Mouse (Mus musculus): ENCODE data around the gene Shank2. TPM values are rescaled to one million over a fixed set of nuclear protein-coding genes. Genes with fewer than 3 reads are reported as not detected.
A peak's percentile ranks its signal among the peaks of the same experiment; 100 is the strongest.

Shank2 gene
- polyA plus RNA-seq, 1 experiment from 2014 or later: 0.69 TPM

DNA sequence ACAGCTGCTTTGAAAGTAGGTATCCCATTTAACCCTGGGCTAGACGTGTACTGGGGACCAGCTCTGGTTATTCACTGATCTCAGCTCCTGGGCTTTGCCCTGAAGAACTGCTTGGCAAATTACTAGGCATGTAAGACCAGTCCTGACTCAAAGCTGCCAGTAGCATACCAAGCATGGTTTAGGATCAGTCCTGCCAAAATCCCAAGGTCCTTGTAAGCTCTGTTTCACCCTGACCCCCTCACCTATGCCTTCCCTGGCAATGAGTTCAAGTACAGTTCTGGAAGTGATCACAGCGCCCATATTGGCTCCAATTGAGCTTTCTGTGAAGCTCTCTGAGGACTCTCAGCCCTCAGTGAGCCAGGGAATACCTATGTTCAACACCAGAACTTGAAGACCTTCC is 136.7 kb downstream of the Shank2 start:
- TF ChIP-seq EP300 (optimal IDR thresholded peaks at IDR 0.05) (no peak), CTCF (IDR thresholded peaks at IDR 0.05; ENCODE audit: low read depth) (no peak)
- no peak for ATAC-seq (ENCODE audit: low FRiP score, low TSS enrichment)
- Histone ChIP-seq H3K4me1 (replicated peaks; ENCODE audit: control insufficient read depth, insufficient read depth) (no peaks in the 10 kb centered on the region), H3K9ac (ENCODE audit: low read length) (no peak overlapping the region), H3K9me3 (ENCODE audit: control insufficient read depth, low read length) (no peaks in the 10 kb centered on the region), H3K27me3 (ENCODE audit: control insufficient read depth, insufficient read depth, low read length) (no peaks in the 10 kb centered on the region), H3K4me3 (ENCODE audit: low read depth, low read length) (no peak overlapping the region), H3K4me2 (replicated peaks; ENCODE audit: low read depth) (no peak overlapping the region), H3K36me3 (ENCODE audit: control insufficient read depth, insufficient read depth, low read length) (no peaks in the 10 kb centered on the region), H3K27ac (replicated peaks) (no peak overlapping the region)
- 62% methylated on average over 2 of the region's 2 CpGs for WGBS
- no peak for DNase-seq (ENCODE audit: low spot score)

DNA sequence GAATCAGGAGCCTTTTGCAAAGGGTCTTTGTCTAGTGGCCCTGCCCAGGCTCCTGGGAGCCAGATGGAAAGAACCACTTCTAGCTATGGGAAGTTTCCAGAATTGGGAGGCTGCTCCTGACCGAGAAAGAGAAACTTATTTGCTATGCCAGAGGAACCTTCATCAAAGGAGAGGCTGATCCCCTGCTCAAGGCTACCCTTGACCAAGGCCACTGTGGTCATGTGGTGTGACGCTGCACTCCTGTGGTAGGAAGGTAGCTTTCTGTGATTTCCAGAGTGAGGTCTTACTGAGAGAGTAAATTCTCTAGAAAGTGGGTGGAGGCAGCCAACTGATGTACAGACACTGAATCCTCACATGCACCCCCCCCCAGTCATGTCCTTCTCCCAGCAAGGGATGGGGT is 138.0 kb downstream of the Shank2 start:
- Histone ChIP-seq H3K9me3 (ENCODE audit: control insufficient read depth, low read length) (no peaks in the 10 kb centered on the region), H3K4me3 (ENCODE audit: low read depth, low read length) (no peak overlapping the region), H3K4me1 (replicated peaks; ENCODE audit: control insufficient read depth, insufficient read depth) (no peaks in the 10 kb centered on the region), H3K27me3 (ENCODE audit: control insufficient read depth, insufficient read depth, low read length) (no peaks in the 10 kb centered on the region), H3K9ac (ENCODE audit: low read length) (no peak overlapping the region), H3K27ac (replicated peaks) (no peak overlapping the region), H3K4me2 (replicated peaks; ENCODE audit: low read depth) (no peak overlapping the region), H3K36me3 (ENCODE audit: control insufficient read depth, insufficient read depth, low read length) (no peaks in the 10 kb centered on the region)
- DNase-seq (ENCODE audit: low spot score) (no peak), ATAC-seq (ENCODE audit: low FRiP score, low TSS enrichment) (no peak)
- 70% methylated on average over 2 of the region's 2 CpGs for WGBS
- TF ChIP-seq EP300 (optimal IDR thresholded peaks at IDR 0.05): no peak
- TF ChIP-seq CTCF (IDR thresholded peaks at IDR 0.05; ENCODE audit: low read depth): 0 out of 2 replicates have a peak, but pooled peaks have one; percentile 7

DNA sequence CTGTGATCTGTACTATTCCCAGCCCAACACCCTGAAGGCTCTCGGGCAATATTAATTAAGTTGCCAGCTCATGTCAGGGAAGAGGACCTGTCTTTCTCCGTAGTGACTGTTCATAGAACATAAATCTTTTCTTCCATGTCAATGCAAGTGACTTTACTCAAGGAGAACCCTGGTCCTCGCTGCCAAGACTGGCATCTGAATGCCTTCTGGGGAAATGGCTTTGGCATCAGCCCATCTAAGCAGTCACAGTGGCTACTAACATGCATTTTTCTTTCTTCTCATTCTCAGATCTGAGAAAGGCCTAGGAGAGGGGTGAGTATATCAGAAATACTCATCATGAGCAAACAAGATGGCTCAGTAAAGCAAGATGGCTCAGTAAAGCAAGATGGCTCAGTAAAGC is 138.7 kb downstream of the Shank2 start:
- no peaks in the 10 kb centered on the region for H3K4me1 ChIP-seq (replicated peaks; ENCODE audit: control insufficient read depth, insufficient read depth)
- ATAC-seq (ENCODE audit: low FRiP score, low TSS enrichment): no peak
- 75% methylated on average over 3 of the region's 3 CpGs for WGBS

DNA sequence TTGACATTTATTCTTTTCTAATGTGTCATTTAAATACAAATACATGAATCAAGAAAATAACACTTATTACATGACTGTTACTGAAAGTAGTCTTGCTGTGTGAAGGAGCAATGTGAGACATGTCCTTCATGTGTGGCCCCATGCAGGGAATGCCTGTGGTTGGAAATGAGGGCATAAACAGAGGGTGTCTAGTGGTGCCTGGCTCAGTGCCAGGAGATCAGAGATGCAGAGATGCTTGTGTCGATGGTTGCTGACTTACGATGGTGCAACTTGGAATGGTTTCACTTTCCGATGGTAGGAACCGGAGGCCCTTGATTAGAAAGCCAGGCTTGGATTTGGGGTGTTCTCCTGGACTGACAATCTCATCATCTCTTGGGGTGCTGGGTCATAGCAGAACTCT is 140.3 kb downstream of the Shank2 start:
- Histone ChIP-seq H3K4me2 (replicated peaks; ENCODE audit: low read depth) (no peak overlapping the region), H3K27me3 (ENCODE audit: control insufficient read depth, insufficient read depth, low read length) (no peaks in the 10 kb centered on the region), H3K36me3 (ENCODE audit: control insufficient read depth, insufficient read depth, low read length) (no peaks in the 10 kb centered on the region), H3K4me3 (ENCODE audit: low read depth, low read length) (no peak overlapping the region), H3K9ac (ENCODE audit: low read length) (no peak overlapping the region), H3K4me1 (replicated peaks; ENCODE audit: control insufficient read depth, insufficient read depth) (no peaks in the 10 kb centered on the region), H3K27ac (replicated peaks) (no peak overlapping the region), H3K9me3 (ENCODE audit: control insufficient read depth, low read length) (no peaks in the 10 kb centered on the region)
- WGBS: 83% methylated on average over 4 of the region's 4 CpGs
- TF ChIP-seq CTCF (IDR thresholded peaks at IDR 0.05; ENCODE audit: low read depth): no peak
- TF ChIP-seq EP300 (optimal IDR thresholded peaks at IDR 0.05): no peak
- ATAC-seq (ENCODE audit: low FRiP score, low TSS enrichment): no peak
- no peak for DNase-seq (ENCODE audit: low spot score)

More for the DNA sequence above, 138.7 kb downstream of the Shank2 start:
- H3K4me2 ChIP-seq (replicated peaks; ENCODE audit: low read depth): no peak overlapping the region
- H3K9me3 ChIP-seq (ENCODE audit: control insufficient read depth, low read length): no peaks in the 10 kb centered on the region
- no peak overlapping the region for H3K4me3 ChIP-seq (ENCODE audit: low read depth, low read length)
- no peak overlapping the region for H3K27ac ChIP-seq (replicated peaks)
- H3K9ac ChIP-seq (ENCODE audit: low read length): no peak overlapping the region
- H3K36me3 ChIP-seq (ENCODE audit: control insufficient read depth, insufficient read depth, low read length): no peaks in the 10 kb centered on the region
- no peak for DNase-seq (ENCODE audit: low spot score)
- TF ChIP-seq CTCF (IDR thresholded peaks at IDR 0.05; ENCODE audit: low read depth) (no peak), EP300 (optimal IDR thresholded peaks at IDR 0.05) (no peak)
- no peaks in the 10 kb centered on the region for H3K27me3 ChIP-seq (ENCODE audit: control insufficient read depth, insufficient read depth, low read length)

DNA sequence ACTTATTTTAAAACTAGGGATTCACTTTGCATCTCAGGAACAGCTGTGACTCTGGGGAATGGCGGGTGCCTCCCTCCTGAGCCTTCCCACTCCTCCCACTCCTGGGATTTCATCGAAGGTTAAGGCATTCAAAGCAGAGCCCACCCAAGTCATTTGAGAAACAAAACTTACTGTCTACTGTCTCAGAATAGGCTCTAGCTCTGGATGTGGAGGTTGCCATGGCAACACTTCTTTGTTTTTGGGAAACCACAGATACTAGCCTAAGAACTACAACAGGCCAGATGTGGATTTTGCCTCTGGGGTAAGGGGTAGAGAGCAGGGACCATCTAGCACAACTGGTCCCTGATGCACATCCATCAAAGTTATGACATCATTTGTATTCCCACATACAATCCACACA is 142.2 kb downstream of the Shank2 start:
- no peaks in the 10 kb centered on the region for H3K9me3 ChIP-seq (ENCODE audit: control insufficient read depth, low read length)

DNA sequence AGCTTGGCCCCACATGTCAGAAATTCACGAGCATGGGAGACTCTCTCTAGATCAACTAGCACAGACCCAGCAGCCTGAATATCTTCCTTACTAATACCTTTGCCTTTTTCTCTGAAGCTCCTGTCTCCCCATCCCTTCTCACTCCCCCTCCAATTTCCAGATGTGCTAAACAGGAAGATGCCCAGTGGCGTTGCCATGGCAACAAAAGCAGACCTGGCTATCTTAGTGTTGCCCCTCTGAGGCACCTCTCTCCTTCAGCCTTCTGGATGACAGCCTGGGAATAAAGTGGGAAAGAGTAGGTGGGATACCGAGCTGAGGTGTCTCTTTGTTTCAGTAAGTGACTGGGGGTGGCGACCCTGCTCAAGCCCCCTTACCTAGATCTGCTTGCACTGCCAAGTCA is 146.4 kb downstream of the Shank2 start:
- no peak overlapping the region for H3K4me2 ChIP-seq (replicated peaks; ENCODE audit: low read depth)
- H3K9ac ChIP-seq (ENCODE audit: low read length): no peak overlapping the region
- no peak for TF ChIP-seq CTCF (IDR thresholded peaks at IDR 0.05; ENCODE audit: low read depth)
- no peak for TF ChIP-seq EP300 (optimal IDR thresholded peaks at IDR 0.05)
- H3K4me1 ChIP-seq (replicated peaks; ENCODE audit: control insufficient read depth, insufficient read depth): no peaks in the 10 kb centered on the region
- no peak for ATAC-seq (ENCODE audit: low FRiP score, low TSS enrichment)
- H3K9me3 ChIP-seq (ENCODE audit: control insufficient read depth, low read length): no peaks in the 10 kb centered on the region
- H3K4me3 ChIP-seq (ENCODE audit: low read depth, low read length): no peak overlapping the region
- WGBS: 59% methylated on average over 4 of the region's 4 CpGs
- no peak overlapping the region for H3K27ac ChIP-seq (replicated peaks)
- H3K36me3 ChIP-seq (ENCODE audit: control insufficient read depth, insufficient read depth, low read length): no peaks in the 10 kb centered on the region
- no peak for DNase-seq (ENCODE audit: low spot score)
- no peaks in the 10 kb centered on the region for H3K27me3 ChIP-seq (ENCODE audit: control insufficient read depth, insufficient read depth, low read length)

More for the DNA sequence above, 142.2 kb downstream of the Shank2 start:
- ATAC-seq (ENCODE audit: low FRiP score, low TSS enrichment): no peak
- no peaks in the 10 kb centered on the region for H3K36me3 ChIP-seq (ENCODE audit: control insufficient read depth, insufficient read depth, low read length)
- no peak overlapping the region for H3K9ac ChIP-seq (ENCODE audit: low read length)
- H3K27ac ChIP-seq (replicated peaks): no peak overlapping the region
- TF ChIP-seq CTCF (IDR thresholded peaks at IDR 0.05; ENCODE audit: low read depth) (no peak), EP300 (optimal IDR thresholded peaks at IDR 0.05) (no peak)
- H3K4me1 ChIP-seq (replicated peaks; ENCODE audit: control insufficient read depth, insufficient read depth): no peaks in the 10 kb centered on the region
- DNase-seq (ENCODE audit: low spot score): no peak
- H3K27me3 ChIP-seq (ENCODE audit: control insufficient read depth, insufficient read depth, low read length): no peaks in the 10 kb centered on the region
- 57% methylated on average over 2 of the region's 2 CpGs for WGBS
- H3K4me3 ChIP-seq (ENCODE audit: low read depth, low read length): no peak overlapping the region
- H3K4me2 ChIP-seq (replicated peaks; ENCODE audit: low read depth): no peak overlapping the region
